In genomic region chr12:32690096-32690495, GRCm38 (mm10) we compare ENCODE assay signal across 23 mouse cellular contexts.
DNase-seq lines count a peak whose midpoint lies in the region; TF ChIP-seq lines count a peak whose summit lies in the region.
"Had no signal": no experiment of that assay in that cellular context is flagged by ENCODE, and none has a peak within 500 bp of the region (broad histone marks: within the 10 kb centered on the region; RNA-seq: fewer than 3 reads in every experiment).

No protein-coding gene starts in this region.

- TF ChIP-seq POLR2A in liver, adult 2 months (IDR thresholded peaks at IDR 0.05; ENCODE audit: extremely low read depth, insufficient read depth, low read length) = no peak

- no peak overlapping the region for H3K4me3 ChIP-seq in liver, adult 2 months (ENCODE audit: insufficient read depth, low read depth, low read length)
- H3K4me3 ChIP-seq: embryonic facial prominence, embryonic 10.5 days; embryonic facial prominence, embryonic 13.5 days; erythroblast, embryonic 14.5 days; forebrain, embryonic 12.5 days; forebrain, embryonic 15.5 days; heart, adult 2 months; heart, embryonic 12.5 days; heart, embryonic 15.5 days had no signal

- 26% methylated on average over 2 of the region's 2 CpGs for WGBS in liver, adult 2 months

- peak overlapping the region; percentile 46 for H3K27ac ChIP-seq in liver, adult 2 months (replicated peaks; ENCODE audit: insufficient read depth, low read depth, low read length)
- H3K27ac ChIP-seq: embryonic facial prominence, embryonic 10.5 days; embryonic facial prominence, embryonic 13.5 days; forebrain, embryonic 12.5 days; forebrain, embryonic 15.5 days; heart, adult 2 months; heart, embryonic 15.5 days; hindbrain, embryonic 14.5 days; hindbrain, postnatal 0 days had no signal

- no peak for TF ChIP-seq CTCF in liver, adult 2 months (IDR thresholded peaks at IDR 0.05; ENCODE audit: low read depth, low read length)

- peaks cover 24% of the 10 kb centered on the region for H3K4me1 ChIP-seq in liver, adult 2 months (ENCODE audit: control insufficient read depth, insufficient read depth, low read length)
- H3K4me1 ChIP-seq: embryonic facial prominence, embryonic 10.5 days; forebrain, embryonic 12.5 days; heart, embryonic 12.5 days; heart, embryonic 15.5 days had no signal

- no peaks in the 10 kb centered on the region for H3K36me3 ChIP-seq in liver, adult 2 months (ENCODE audit: control insufficient read depth, insufficient read depth, low read length)
- H3K36me3 ChIP-seq: embryonic facial prominence, embryonic 10.5 days; embryonic facial prominence, embryonic 13.5 days; forebrain, embryonic 12.5 days; forebrain, embryonic 15.5 days; heart, embryonic 12.5 days; heart, embryonic 15.5 days had no signal

- no peaks in the 10 kb centered on the region for H3K27me3 ChIP-seq in liver, adult 2 months (ENCODE audit: control insufficient read depth, insufficient read depth, low read length)
- H3K27me3 ChIP-seq: embryonic facial prominence, embryonic 13.5 days; forebrain, embryonic 12.5 days; forebrain, embryonic 15.5 days; heart, embryonic 12.5 days; heart, embryonic 15.5 days had no signal

- DNase-seq in adrenal gland, adult 8-10 months = peak; percentile 61
- DNase-seq in adrenal gland, adult 18-20 months (ENCODE audit: low spot score in 2 of 2) = no peak
- peak; percentile 70 for DNase-seq in liver, adult 2 months (ENCODE audit: extremely low read depth, low read depth, low spot score)
- DNase-seq in liver = no peak
- DNase-seq in adrenal gland, postnatal 25 days = peak; percentile 9
- DNase-seq in ovary, postnatal 14 days (ENCODE audit: low spot score) = no peak
- DNase-seq: cerebellum, adult 11-12 months; cerebellum, adult 8-10 months; cerebellum, postnatal 36 days; embryo, embryonic 11 days; gastrocnemius, postnatal 25 days; heart, adult 2 months; heart, postnatal 10 days; heart, postnatal 36 days had no signal

- H3K9ac ChIP-seq in liver, adult 2 months (ENCODE audit: low read depth, low read length) = no peak overlapping the region
- H3K9ac ChIP-seq: embryonic facial prominence, embryonic 13.5 days; forebrain, embryonic 12.5 days; forebrain, embryonic 15.5 days; heart, embryonic 12.5 days; heart, embryonic 15.5 days; hindbrain, embryonic 14.5 days had no signal

- H3K79me2 ChIP-seq in liver, adult 2 months (ENCODE audit: control insufficient read depth, insufficient read depth, low read length) = no peaks in the 10 kb centered on the region

Comparison
In these comparisons a context has a peak if more than half of its experiments do, and no peak if none do; other contexts are left out.
1. DNase-seq: peak in adrenal gland, adult 8-10 months (single experiment), liver, adult 2 months (single experiment) and adrenal gland, postnatal 25 days (single experiment); none in adrenal gland, adult 18-20 months (0 of 2), liver (single experiment) and ovary, postnatal 14 days (single experiment).